Mouse (Mus musculus) small intestine, adult 2 months (tissue): ENCODE results near the gene Gm4778.

Source experiments
- CTCF ChIP-seq: fragments of 200-500 bp; IDR thresholded peaks from 2 replicates; pipeline ENCODE4 v1.5.1; 2012; ENCODE audit warnings: low read depth, mild to moderate bottlenecking, control low read depth, inconsistent platforms, low read length, moderate library complexity, mixed read lengths; ENCODE audit not compliant: insufficient replicate concordance, insufficient read length; ENCODE audit errors: extremely low read depth
- POLR2A ChIP-seq: fragments of 200-500 bp; IDR thresholded peaks from 2 replicates; pipeline ENCODE4 v1.6.1; 2012; ENCODE audit warnings: low read depth, mild to moderate bottlenecking, control low read depth, inconsistent platforms, low read length, moderate library complexity

DNA sequence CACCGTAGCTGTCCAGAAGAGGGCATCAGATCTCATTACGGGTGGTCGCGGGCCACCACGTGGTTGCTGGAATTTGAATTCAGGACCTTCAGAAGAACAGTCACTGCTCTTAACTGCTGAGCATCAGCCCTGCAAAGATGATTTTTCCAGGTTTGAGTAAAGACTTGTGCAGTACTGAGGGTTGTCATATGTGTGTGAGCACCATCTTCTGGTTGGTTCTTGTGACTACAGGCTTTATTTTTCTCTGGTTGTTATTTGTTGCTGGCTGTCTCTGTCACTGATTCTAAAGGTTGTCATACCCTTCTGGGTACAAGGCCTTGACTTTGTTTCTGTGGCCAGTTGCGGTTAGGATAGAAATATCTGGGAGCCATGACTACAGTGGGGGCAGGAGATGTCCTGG, 3.2 kb upstream of the Gm4778 start:
- TF ChIP-seq CTCF (peak; percentile 13; the same call in 1 of the 2 replicates), POLR2A (no peak)
